Mouse (Mus musculus) bone marrow, adult 2 months (tissue): ENCODE results near the gene Scml4. TPM values are rescaled to one million over a fixed set of nuclear protein-coding genes. Genes with fewer than 3 reads are reported as not detected.

Source experiments
- H3K27ac ChIP-seq: fragments of 200-500 bp; 2 replicates; pipeline ENCODE4 v1.5.1; 2012; ENCODE audit warnings: low read depth, mild to moderate bottlenecking, control low read depth, inconsistent platforms, low read length; ENCODE audit not compliant: control insufficient read depth, poor library complexity, insufficient read depth
- H3K4me1 ChIP-seq: fragments of 200-500 bp; 2 replicates; pipeline ENCODE4 v1.6.1; 2011; ENCODE audit warnings: low read length; ENCODE audit not compliant: control insufficient read depth, insufficient read depth
- H3K4me3 ChIP-seq: fragments of 200-500 bp; replicated peaks from 2 replicates; pipeline ENCODE3; 2011; ENCODE audit warnings: mild to moderate bottlenecking, low read depth, low read length, control low read depth; ENCODE audit not compliant: control insufficient read depth
- CTCF ChIP-seq: fragments of 200-500 bp; IDR thresholded peaks from 2 replicates; pipeline ENCODE4 v1.5.1; 2011; ENCODE audit warnings: low read length, control low read depth; ENCODE audit not compliant: control insufficient read depth, insufficient read depth
- POLR2A ChIP-seq: fragments of 200-500 bp; IDR thresholded peaks from 2 replicates; pipeline ENCODE4 v1.6.1; 2011; ENCODE audit warnings: low read depth, mild to moderate bottlenecking, control low read depth, low read length, borderline replicate concordance; ENCODE audit not compliant: control insufficient read depth
- WGBS: fragments of 180-500 bp; shearing (Covaris S2); methylation state at CpG from one replicate; pipeline ENCODE4 v1.1.7; 2018; 5-methylcytosine and 5-hydroxymethylcytosine counted together
- polyA plus RNA-seq: library from polyadenylated mRNA; stranded (reverse); fragments of >200 nt; gene quantifications from 2 replicates; pipeline ENCODE4 v1.2.4, GENCODE M21; 2011; ENCODE audit warnings: low replicate concordance; ENCODE audit not compliant: missing spikeins, insufficient read depth, insufficient read length

Gene Scml4
- polyA plus RNA-seq, 1 experiment, result 3.7 TPM

- H3K4me3 ChIP-seq, result no peak overlapping the region
- 62% methylated on average over 2 of the region's 2 CpGs for WGBS
- no peak for TF ChIP-seq POLR2A
- TF ChIP-seq CTCF, result no peak
- H3K4me1 ChIP-seq, result peaks cover 1% of the 10 kb centered on the region; the same call in 1 of the 2 replicates
- H3K27ac ChIP-seq, result no peak overlapping the region
These were observed 102.9 kb downstream of the Scml4 start for GRCm38 (mm10) chr10:42963061-42963460.

- no peak overlapping the region for H3K4me3 ChIP-seq
- no peaks in the 10 kb centered on the region; the same call in 1 of the 2 replicates for H3K4me1 ChIP-seq
- no peak overlapping the region for H3K27ac ChIP-seq
- TF ChIP-seq CTCF (no peak), POLR2A (no peak)
- 65% methylated on average over 2 of the region's 2 CpGs for WGBS
These were observed 108.2 kb downstream of the Scml4 start for GRCm38 (mm10) chr10:42968332-42968731.

- Histone ChIP-seq H3K4me3 (no peak overlapping the region), H3K27ac (no peak overlapping the region), H3K4me1 (no peaks in the 10 kb centered on the region; the same call in 1 of the 2 replicates)
- TF ChIP-seq CTCF, result peak; percentile 48; the same call in 1 of the 2 replicates
- no peak for TF ChIP-seq POLR2A
- WGBS, result 42% methylated on average over 18 of the region's 18 CpGs
These were observed 112.5 kb downstream of the Scml4 start for GRCm38 (mm10) chr10:42972504-42973172.

- TF ChIP-seq POLR2A (no peak), CTCF (no peak)
- 53% methylated on average over 4 of the region's 4 CpGs for WGBS
- Histone ChIP-seq H3K4me1 (no peaks in the 10 kb centered on the region; the same call in 1 of the 2 replicates), H3K4me3 (no peak overlapping the region), H3K27ac (no peak overlapping the region)
These were observed 113.4 kb downstream of the Scml4 start for GRCm38 (mm10) chr10:42973537-42973936.

- no peak overlapping the region for H3K27ac ChIP-seq
- no peaks in the 10 kb centered on the region; the same call in 1 of the 2 replicates for H3K4me1 ChIP-seq
- 79% methylated on average over 6 of the region's 6 CpGs for WGBS
These were observed 116.4 kb downstream of the Scml4 start for GRCm38 (mm10) chr10:42976577-42976976.

GRCm38 (mm10) chr10:42978346-42978745, 118.2 kb downstream of the Scml4 start:
- Histone ChIP-seq H3K4me1 (no peaks in the 10 kb centered on the region), H3K27ac (no peak overlapping the region), H3K4me3 (no peak overlapping the region)
- TF ChIP-seq POLR2A (no peak), CTCF (no peak)
- 63% methylated on average over 3 of the region's 3 CpGs for WGBS

More at GRCm38 (mm10) chr10:42976577-42976976, 116.4 kb downstream of the Scml4 start:
- no peak overlapping the region for H3K4me3 ChIP-seq
- TF ChIP-seq CTCF (no peak), POLR2A (no peak)

GRCm38 (mm10) chr10:42980999-42981757, 121.0 kb downstream of the Scml4 start:
- 75% methylated on average over 7 of the region's 7 CpGs for WGBS
- Histone ChIP-seq H3K4me1 (no peaks in the 10 kb centered on the region), H3K27ac (no peak overlapping the region), H3K4me3 (no peak overlapping the region)
- TF ChIP-seq CTCF (no peak), POLR2A (no peak)

GRCm38 (mm10) chr10:42984886-42985285, 124.7 kb downstream of the Scml4 start:
- H3K4me1 ChIP-seq, result no peaks in the 10 kb centered on the region
- no peak overlapping the region for H3K27ac ChIP-seq
- TF ChIP-seq CTCF, result no peak
- TF ChIP-seq POLR2A, result no peak
- H3K4me3 ChIP-seq, result no peak overlapping the region
- 65% methylated on average over 4 of the region's 4 CpGs for WGBS
